Comparison of ENCODE assay signal across 8 mouse cellular contexts in the genomic region with DNA sequence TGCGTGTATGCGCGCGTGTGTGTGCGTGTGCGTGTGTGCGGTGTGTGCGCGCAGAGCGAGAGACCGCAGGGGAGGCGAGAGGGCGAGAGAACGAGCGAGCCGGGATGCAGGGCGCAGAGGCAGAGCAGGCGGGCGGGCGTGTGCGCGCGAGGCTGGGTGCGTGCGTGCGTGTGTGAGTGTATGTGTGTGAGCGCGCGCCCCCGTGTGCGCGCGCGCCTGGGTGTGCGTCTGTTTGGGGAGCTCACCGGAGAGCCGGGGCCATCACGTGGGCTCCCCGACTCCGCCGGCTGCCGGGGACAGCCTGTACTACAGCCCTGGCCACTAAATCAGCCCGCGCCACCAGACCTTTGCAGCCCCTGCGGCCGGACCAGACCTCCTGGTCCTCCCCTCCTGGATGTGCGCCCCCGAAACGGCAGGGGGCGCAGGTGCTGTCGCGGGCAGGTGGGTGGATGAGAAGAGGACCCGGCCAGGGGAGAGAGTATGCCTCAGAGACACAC.
A peak's percentile ranks its signal among the peaks of the same experiment; 100 is the strongest.
DNase-seq lines count a peak whose midpoint lies in the region; ATAC-seq and TF ChIP-seq lines count a peak whose summit lies in the region.

No protein-coding gene starts in this region.

- H3K9me3 ChIP-seq in hindbrain, postnatal 0 days (ENCODE audit: low read length): no peaks in the 10 kb centered on the region

- peak; percentile 76 for TF ChIP-seq CTCF in hindbrain, postnatal 0 days (IDR thresholded peaks at IDR 0.05; ENCODE audit: low read depth)

- DNase-seq in adrenal gland, adult 2 months: peak; percentile 72
- peak; percentile 65 for DNase-seq in gastrocnemius, postnatal 10 days
- DNase-seq in hindbrain, postnatal 0 days (ENCODE audit: low spot score): peak; percentile 95
- DNase-seq in left cerebral cortex, adult 8-10 months (ENCODE audit: low spot score in 2 of 2): peak; percentile 58 to 89
- peak; percentile 67 to 77 for DNase-seq in lung, postnatal 4 days
- peak; percentile 93 to 94 for DNase-seq in right cerebral cortex, postnatal 10 days (ENCODE audit: low spot score in 2 of 2)
- no peak for DNase-seq in c-Kit-positive CD71-positive TER-119-positive erythroid progenitor cells, embryonic 14.5 days (ENCODE audit: low spot score)

- no peaks in the 10 kb centered on the region for H3K27me3 ChIP-seq in hindbrain, postnatal 0 days (ENCODE audit: insufficient read depth, low read length)

- H3K36me3 ChIP-seq in hindbrain, postnatal 0 days (ENCODE audit: insufficient read depth, low read length): no peaks in the 10 kb centered on the region

- H3K27ac ChIP-seq in hindbrain, postnatal 0 days: peak overlapping the region; percentile 76

- peak overlapping the region; percentile 60 for H3K9ac ChIP-seq in hindbrain, postnatal 0 days (replicated peaks; ENCODE audit: low read length)

- 0 out of 2 replicates have a peak, but pooled peaks cover 3% of the 10 kb centered on the region for H3K4me1 ChIP-seq in hindbrain, postnatal 0 days (ENCODE audit: insufficient read depth, low read length)

- WGBS in hindbrain, postnatal 0 days: under 1% methylated on average over 43 of the region's 53 CpGs

- peak; percentile 55 for ATAC-seq in common myeloid progenitor, adult 5-6 weeks (replicated peaks; ENCODE audit: low read depth, poor library complexity, severe bottlenecking)
- ATAC-seq in hindbrain, postnatal 0 days: peak; percentile 93

- peak overlapping the region; percentile 59 for H3K4me3 ChIP-seq in hindbrain, postnatal 0 days (ENCODE audit: low read length)

- peak overlapping the region; percentile 82 for H3K4me2 ChIP-seq in hindbrain, postnatal 0 days (ENCODE audit: low read depth, low read length)
